9 mouse cellular contexts compared by ENCODE assay signal in genomic region chr19:10740641-10741440, GRCm38 (mm10). TPM values are rescaled to one million over a fixed set of nuclear protein-coding genes. Genes with fewer than 3 reads are reported as not detected.
A peak's percentile ranks its signal among the peaks of the same experiment; 100 is the strongest.
DNase-seq lines count a peak whose midpoint lies in the region; ATAC-seq and TF ChIP-seq lines count a peak whose summit lies in the region.
"Had no signal": no experiment of that assay in that cellular context is flagged by ENCODE, and none has a peak within 500 bp of the region (broad histone marks: within the 10 kb centered on the region; RNA-seq: fewer than 3 reads in every experiment).

No protein-coding gene starts in this region.

- peak; percentile 38; the same call in 1 of the 2 replicates for TF ChIP-seq EP300 in ES-Bruce4 (IDR thresholded peaks at IDR 0.05; ENCODE audit: insufficient read depth, low read depth, low read length)
- TF ChIP-seq EP300 in heart, adult 2 months (IDR thresholded peaks at IDR 0.05; ENCODE audit: insufficient read depth, low read depth, low read length), result no peak

- no peaks in the 10 kb centered on the region for H3K4me1 ChIP-seq in hindbrain, embryonic 11.5 days (replicated peaks; ENCODE audit: control insufficient read depth, insufficient read depth, low read length)
- H3K4me1 ChIP-seq in hindbrain, embryonic 14.5 days (replicated peaks; ENCODE audit: control insufficient read depth, insufficient read depth, low read length), result no peaks in the 10 kb centered on the region
- H3K4me1 ChIP-seq in ES-Bruce4 (ENCODE audit: control insufficient read depth, insufficient read depth, low read length), result peaks cover 3% of the 10 kb centered on the region
- H3K4me1 ChIP-seq in kidney, embryonic 14.5 days (ENCODE audit: control insufficient read depth, insufficient read depth, low read length), result 0 out of 2 replicates have a peak, but pooled peaks cover 5% of the 10 kb centered on the region
- no peaks in the 10 kb centered on the region for H3K4me1 ChIP-seq in stomach, embryonic 15.5 days
- H3K4me1 ChIP-seq in forebrain, embryonic 11.5 days (replicated peaks; ENCODE audit: control insufficient read depth, insufficient read depth, low read length), result no peaks in the 10 kb centered on the region
- no peaks in the 10 kb centered on the region for H3K4me1 ChIP-seq in heart, adult 2 months (ENCODE audit: control insufficient read depth, insufficient read depth, low read length)
- H3K4me1 ChIP-seq: forebrain, embryonic 15.5 days had no signal

- WGBS in hindbrain, embryonic 11.5 days, result 48% methylated on average over 11 of the region's 11 CpGs
- 56% methylated on average over 11 of the region's 11 CpGs for WGBS in hindbrain, embryonic 14.5 days
- WGBS in kidney, embryonic 14.5 days, result 39% methylated on average over 11 of the region's 11 CpGs
- 33% methylated on average over 11 of the region's 11 CpGs for WGBS in stomach, embryonic 15.5 days
- 54% methylated on average over 11 of the region's 11 CpGs for WGBS in forebrain, embryonic 11.5 days
- 34% methylated on average over 11 of the region's 11 CpGs for WGBS in heart, adult 2 months

- no peak for TF ChIP-seq CTCF in ES-Bruce4 (IDR thresholded peaks at IDR 0.05; ENCODE audit: low read depth, low read length)
- TF ChIP-seq CTCF in heart, adult 2 months (IDR thresholded peaks at IDR 0.05), result no peak

- no peak overlapping the region for H3K4me3 ChIP-seq in hindbrain, embryonic 11.5 days (ENCODE audit: low read depth, low read length)
- no peak overlapping the region for H3K4me3 ChIP-seq in hindbrain, embryonic 14.5 days (replicated peaks; ENCODE audit: low read length)
- H3K4me3 ChIP-seq in ES-Bruce4 (ENCODE audit: low read depth, low read length), result no peak overlapping the region
- H3K4me3 ChIP-seq in kidney, embryonic 14.5 days (ENCODE audit: low read length), result no peak overlapping the region
- no peak overlapping the region for H3K4me3 ChIP-seq in stomach, embryonic 15.5 days (replicated peaks)
- no peak overlapping the region for H3K4me3 ChIP-seq in forebrain, embryonic 11.5 days (ENCODE audit: low read depth, low read length)
- H3K4me3 ChIP-seq in heart, adult 2 months, result no peak overlapping the region
- H3K4me3 ChIP-seq: forebrain, embryonic 15.5 days had no signal

- intact Hi-C loops in heart, adult 2 months (cut with DNase I), result no loop called here

- peak; percentile 8 for DNase-seq in hindbrain, embryonic 11.5 days (ENCODE audit: low spot score)
- DNase-seq in hindbrain, embryonic 14.5 days (ENCODE audit: low spot score), result no peak
- DNase-seq in forebrain, embryonic 11.5 days (ENCODE audit: low spot score), result no peak
- DNase-seq in heart, adult 2 months, result no peak
- no peak for DNase-seq in layer of hippocampus, postnatal 10 days (ENCODE audit: low spot score in 2 of 2)

- ATAC-seq in hindbrain, embryonic 11.5 days (ENCODE audit: low FRiP score), result no peak
- no peak for ATAC-seq in hindbrain, embryonic 14.5 days (ENCODE audit: low FRiP score)
- ATAC-seq in kidney, embryonic 14.5 days (ENCODE audit: low FRiP score, low TSS enrichment), result peak; percentile 90
- peak; percentile 48; the same call in 1 of the 2 replicates for ATAC-seq in stomach, embryonic 15.5 days (ENCODE audit: insufficient read depth, low FRiP score, low read depth)
- ATAC-seq in forebrain, embryonic 11.5 days (replicated peaks; ENCODE audit: low FRiP score), result no peak
- ATAC-seq: forebrain, embryonic 15.5 days had no signal

- no peak for TF ChIP-seq POLR2A in ES-Bruce4 (IDR thresholded peaks at IDR 0.05; ENCODE audit: insufficient read depth, low read length)
- no peak for TF ChIP-seq POLR2A in heart, adult 2 months (IDR thresholded peaks at IDR 0.05; ENCODE audit: insufficient read depth, low read depth, low read length)

- H3K9me3 ChIP-seq in hindbrain, embryonic 11.5 days (ENCODE audit: control insufficient read depth, low read length), result no peaks in the 10 kb centered on the region
- H3K9me3 ChIP-seq in hindbrain, embryonic 14.5 days (ENCODE audit: control insufficient read depth, low read length), result no peaks in the 10 kb centered on the region
- no peaks in the 10 kb centered on the region for H3K9me3 ChIP-seq in ES-Bruce4 (replicated peaks; ENCODE audit: control insufficient read depth, insufficient read depth, low read length, poor library complexity, severe bottlenecking)
- H3K9me3 ChIP-seq in kidney, embryonic 14.5 days (ENCODE audit: control insufficient read depth, low read length), result no peaks in the 10 kb centered on the region
- H3K9me3 ChIP-seq in stomach, embryonic 15.5 days, result no peaks in the 10 kb centered on the region
- H3K9me3 ChIP-seq in forebrain, embryonic 11.5 days (ENCODE audit: control insufficient read depth, low read length), result no peaks in the 10 kb centered on the region
- H3K9me3 ChIP-seq: forebrain, embryonic 15.5 days had no signal

- H3K36me3 ChIP-seq in hindbrain, embryonic 11.5 days (ENCODE audit: control insufficient read depth, insufficient read depth, low read length), result no peaks in the 10 kb centered on the region
- H3K36me3 ChIP-seq in hindbrain, embryonic 14.5 days (replicated peaks; ENCODE audit: control insufficient read depth, insufficient read depth), result no peaks in the 10 kb centered on the region
- H3K36me3 ChIP-seq in ES-Bruce4 (ENCODE audit: control insufficient read depth, insufficient read depth, low read length, poor library complexity, severe bottlenecking), result no peaks in the 10 kb centered on the region
- H3K36me3 ChIP-seq in kidney, embryonic 14.5 days (ENCODE audit: control insufficient read depth, insufficient read depth, low read length), result no peaks in the 10 kb centered on the region
- no peaks in the 10 kb centered on the region for H3K36me3 ChIP-seq in stomach, embryonic 15.5 days
- no peaks in the 10 kb centered on the region for H3K36me3 ChIP-seq in forebrain, embryonic 11.5 days (ENCODE audit: control insufficient read depth, insufficient read depth, low read length)
- H3K36me3 ChIP-seq in heart, adult 2 months (ENCODE audit: control insufficient read depth, insufficient read depth, low read length), result no peaks in the 10 kb centered on the region
- H3K36me3 ChIP-seq: forebrain, embryonic 15.5 days had no signal

- no peak overlapping the region for H3K4me2 ChIP-seq in hindbrain, embryonic 11.5 days (replicated peaks; ENCODE audit: low read depth, low read length)
- H3K4me2 ChIP-seq in hindbrain, embryonic 14.5 days (replicated peaks), result no peak overlapping the region
- H3K4me2 ChIP-seq in kidney, embryonic 14.5 days (replicated peaks; ENCODE audit: low read depth, low read length), result no peak overlapping the region; the same call in 1 of the 2 replicates
- no peak overlapping the region for H3K4me2 ChIP-seq in stomach, embryonic 15.5 days
- no peak overlapping the region for H3K4me2 ChIP-seq in forebrain, embryonic 11.5 days (ENCODE audit: low read depth, low read length, severe bottlenecking)
- H3K4me2 ChIP-seq: forebrain, embryonic 15.5 days had no signal

- no peaks in the 10 kb centered on the region for H3K79me2 ChIP-seq in heart, adult 2 months (replicated peaks; ENCODE audit: control insufficient read depth, insufficient read depth, low read length)

- H3K27me3 ChIP-seq in hindbrain, embryonic 11.5 days (ENCODE audit: control insufficient read depth, insufficient read depth, low read length), result no peaks in the 10 kb centered on the region
- no peaks in the 10 kb centered on the region for H3K27me3 ChIP-seq in hindbrain, embryonic 14.5 days (ENCODE audit: control insufficient read depth, insufficient read depth, low read length)
- H3K27me3 ChIP-seq in ES-Bruce4 (ENCODE audit: control insufficient read depth, insufficient read depth, low read length, poor library complexity, severe bottlenecking), result no peaks in the 10 kb centered on the region
- no peaks in the 10 kb centered on the region for H3K27me3 ChIP-seq in kidney, embryonic 14.5 days (ENCODE audit: control insufficient read depth, insufficient read depth, low read length)
- no peaks in the 10 kb centered on the region for H3K27me3 ChIP-seq in stomach, embryonic 15.5 days (replicated peaks)
- no peaks in the 10 kb centered on the region for H3K27me3 ChIP-seq in forebrain, embryonic 11.5 days (ENCODE audit: control insufficient read depth, insufficient read depth, low read length)
- no peaks in the 10 kb centered on the region for H3K27me3 ChIP-seq in heart, adult 2 months (ENCODE audit: control insufficient read depth, insufficient read depth, low read length)
- H3K27me3 ChIP-seq: forebrain, embryonic 15.5 days had no signal

- H3K9ac ChIP-seq in hindbrain, embryonic 11.5 days (ENCODE audit: low read depth, low read length), result no peak overlapping the region
- H3K9ac ChIP-seq in hindbrain, embryonic 14.5 days, result no peak overlapping the region
- no peak overlapping the region for H3K9ac ChIP-seq in ES-Bruce4 (ENCODE audit: low read depth, poor library complexity, severe bottlenecking)
- H3K9ac ChIP-seq in kidney, embryonic 14.5 days (ENCODE audit: low read depth, low read length), result no peak overlapping the region
- no peak overlapping the region for H3K9ac ChIP-seq in stomach, embryonic 15.5 days
- no peak overlapping the region for H3K9ac ChIP-seq in forebrain, embryonic 11.5 days (ENCODE audit: low read length)
- no peak overlapping the region for H3K9ac ChIP-seq in heart, adult 2 months (ENCODE audit: low read depth, low read length)
- H3K9ac ChIP-seq: forebrain, embryonic 15.5 days had no signal

- no peak overlapping the region for H3K27ac ChIP-seq in hindbrain, embryonic 11.5 days (ENCODE audit: low read depth, low read length)
- no peak overlapping the region for H3K27ac ChIP-seq in hindbrain, embryonic 14.5 days
- H3K27ac ChIP-seq in ES-Bruce4 (ENCODE audit: insufficient read depth, low read length), result no peak overlapping the region
- peak overlapping the region; percentile 42; the same call in 1 of the 2 replicates for H3K27ac ChIP-seq in kidney, embryonic 14.5 days (ENCODE audit: low read depth, low read length)
- H3K27ac ChIP-seq in stomach, embryonic 15.5 days, result peak overlapping the region; percentile 40; the same call in 1 of the 2 replicates
- no peak overlapping the region for H3K27ac ChIP-seq in forebrain, embryonic 11.5 days (ENCODE audit: low read depth, low read length)
- H3K27ac ChIP-seq in heart, adult 2 months, result no peak overlapping the region
- H3K27ac ChIP-seq: forebrain, embryonic 15.5 days had no signal

RNA-seq across cellular contexts. Expression of gene Cd5, which starts 2.0 kb away (rescaled TPM):
- not detected in 2 replicates for polyA plus RNA-seq in hindbrain, embryonic 11.5 days (2014; fragmentation: Nextera tagmentation; extraction: Ambion mirVana)
- 0.31 TPM in 2 replicates for polyA plus RNA-seq in hindbrain, embryonic 14.5 days (2014; fragmentation: Nextera tagmentation; extraction: Ambion mirVana)
- polyA plus RNA-seq in ES-Bruce4 (2011; ENCODE audit: insufficient read depth, insufficient read length, low read depth, missing spikeins), result not detected in 2 replicates
- polyA plus RNA-seq in kidney, embryonic 14.5 days (2014; fragmentation: Nextera tagmentation; extraction: Ambion mirVana), result 0.46 and 0.61 TPM in 2 replicates
- polyA plus RNA-seq in stomach, embryonic 15.5 days (2015; fragmentation: Nextera tagmentation; extraction: Ambion mirVana), result 0.85 and 1.9 TPM in 2 replicates
- 0.05 TPM in 1 of 2 replicates, not detected in the other for polyA plus RNA-seq in forebrain, embryonic 11.5 days (2014; fragmentation: Nextera tagmentation; extraction: Ambion mirVana)
- under 1 TPM; 0.11 to 0.26 TPM for total RNA-seq in heart, adult 2 months (2021)
- 0.35 and 0.80 TPM in 2 replicates for polyA plus RNA-seq in heart, adult 2 months (2012; rRNA removed)
- under 1 TPM; 0.29 to 0.32 TPM for total RNA-seq in layer of hippocampus, postnatal 10 days (2021)

RNA-seq across cellular contexts. Expression of gene Vps37c, which starts 52.3 kb away (rescaled TPM):
- polyA plus RNA-seq in hindbrain, embryonic 11.5 days (2014; fragmentation: Nextera tagmentation; extraction: Ambion mirVana), result 23.9 and 27.2 TPM in 2 replicates
- polyA plus RNA-seq in hindbrain, embryonic 14.5 days (2014; fragmentation: Nextera tagmentation; extraction: Ambion mirVana), result 28.7 and 31.3 TPM in 2 replicates
- polyA plus RNA-seq in ES-Bruce4 (2011; ENCODE audit: insufficient read depth, insufficient read length, low read depth, missing spikeins), result 11.5 and 12.3 TPM in 2 replicates
- 18.9 and 31.7 TPM in 2 replicates for polyA plus RNA-seq in kidney, embryonic 14.5 days (2014; fragmentation: Nextera tagmentation; extraction: Ambion mirVana)
- 34.0 and 40.2 TPM in 2 replicates for polyA plus RNA-seq in stomach, embryonic 15.5 days (2015; fragmentation: Nextera tagmentation; extraction: Ambion mirVana)
- 32.1 and 33.4 TPM in 2 replicates for polyA plus RNA-seq in forebrain, embryonic 11.5 days (2014; fragmentation: Nextera tagmentation; extraction: Ambion mirVana)
- 10 to 100 TPM; 18.6 to 20.7 TPM for total RNA-seq in heart, adult 2 months (2021)
- 23.7 and 24.6 TPM in 2 replicates for polyA plus RNA-seq in heart, adult 2 months (2012; rRNA removed)
- total RNA-seq in layer of hippocampus, postnatal 10 days (2021), result 10 to 100 TPM; 24.6 to 26.9 TPM

Comparison
In these comparisons a context has a peak if more than half of its experiments do, and no peak if none do; other contexts are left out.
1. ATAC-seq: peak in kidney, embryonic 14.5 days (single experiment) and stomach, embryonic 15.5 days (single experiment); none in hindbrain, embryonic 11.5 days (single experiment), hindbrain, embryonic 14.5 days (single experiment) and forebrain, embryonic 11.5 days (single experiment).
2. H3K27ac ChIP-seq: peak in kidney, embryonic 14.5 days (single experiment) and stomach, embryonic 15.5 days (single experiment); none in hindbrain, embryonic 11.5 days (single experiment), hindbrain, embryonic 14.5 days (single experiment), ES-Bruce4 (single experiment), forebrain, embryonic 11.5 days (single experiment) and heart, adult 2 months (single experiment).